Mouse (Mus musculus): ENCODE measurements around the gene Ergic1.

- TF ChIP-seq CTCF (IDR thresholded peaks at IDR 0.05; ENCODE audit: extremely low read depth, insufficient read depth, insufficient read length, insufficient replicate concordance) (no peak), POLR2A (IDR thresholded peaks at IDR 0.05; ENCODE audit: low read depth, low read length) (no peak)
Measured at GRCm38 (mm10) chr17:26608348-26608747, 47.1 kb downstream of the Ergic1 start.
